Mouse (Mus musculus): ENCODE data around the gene Olfr432. TPM values are rescaled to one million over a fixed set of nuclear protein-coding genes. Genes with fewer than 3 reads are reported as not detected.
"Not testable (repeated sequence)": the region's sequence is repeated elsewhere in the genome, so short reads cannot be mapped to it uniquely, and the experiment has no call there.

Olfr432 gene
- total RNA-seq (2021): not detected
- long read RNA-seq, experiment 1: 0 reads
- long read RNA-seq, experiment 2: 0 reads

DNA sequence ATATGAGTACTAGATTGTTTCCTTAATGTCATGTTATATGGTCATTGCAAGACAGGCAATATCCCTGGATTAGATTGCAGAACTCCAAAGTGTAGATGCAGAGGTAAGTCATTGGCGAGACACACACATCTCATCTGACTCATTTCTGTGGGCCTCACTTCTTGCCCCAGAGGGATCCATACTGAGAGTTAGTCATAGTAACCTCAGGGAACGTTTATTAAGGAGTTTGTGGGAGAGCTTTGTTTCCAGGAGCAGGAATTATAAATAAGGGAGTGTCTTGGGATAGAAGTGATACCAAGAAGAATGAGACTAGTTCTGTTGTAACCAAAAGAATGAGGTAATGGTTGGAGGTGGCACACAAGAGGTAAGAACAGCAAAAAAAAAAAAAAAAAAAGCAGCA, at the start of gene Olfr432:
TSS of gene Olfr432 (plus strand) at position 313 of the 400 bp plus-strand sequence.
- intact Hi-C loops (cut with DNase I): no loop called here
- no peak for DNase-seq

DNA sequence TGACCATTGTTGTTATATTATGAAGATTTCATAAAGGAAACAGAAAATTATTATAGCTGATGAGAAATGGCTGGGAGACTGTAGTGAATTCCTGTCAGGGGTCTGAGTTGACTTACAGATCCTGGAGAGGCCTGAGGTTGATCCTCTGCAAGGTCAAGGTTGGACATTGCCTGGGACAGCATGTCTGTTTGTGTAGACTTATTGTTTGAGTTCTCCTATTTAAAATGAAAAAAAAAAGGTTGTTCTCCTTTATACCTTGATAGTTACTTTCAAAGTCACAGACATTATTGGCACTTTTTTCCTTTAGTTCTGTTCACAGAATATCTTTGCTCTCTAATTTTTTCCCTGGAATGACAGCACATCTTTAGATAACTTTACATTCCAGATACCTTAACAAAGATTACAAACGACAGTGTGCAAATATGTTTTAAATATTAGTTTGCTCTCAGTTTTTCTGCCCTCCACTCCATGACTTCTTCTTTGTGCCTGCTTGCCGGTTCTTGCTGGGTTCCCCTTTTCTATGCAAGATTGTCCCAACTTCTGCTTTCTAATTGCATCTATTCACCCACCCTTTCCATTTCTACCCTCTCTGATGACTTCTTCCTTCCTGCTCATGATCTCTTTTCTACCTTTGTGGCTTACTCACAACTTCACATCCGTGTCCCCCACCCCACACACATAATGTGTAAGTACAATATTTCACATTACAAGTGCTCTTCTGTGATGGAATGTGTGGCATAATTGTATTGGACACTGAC, 44.5 kb upstream of the Olfr432 start:
- intact Hi-C loops (cut with DNase I); DNase-seq: not testable (repeated sequence)

DNA sequence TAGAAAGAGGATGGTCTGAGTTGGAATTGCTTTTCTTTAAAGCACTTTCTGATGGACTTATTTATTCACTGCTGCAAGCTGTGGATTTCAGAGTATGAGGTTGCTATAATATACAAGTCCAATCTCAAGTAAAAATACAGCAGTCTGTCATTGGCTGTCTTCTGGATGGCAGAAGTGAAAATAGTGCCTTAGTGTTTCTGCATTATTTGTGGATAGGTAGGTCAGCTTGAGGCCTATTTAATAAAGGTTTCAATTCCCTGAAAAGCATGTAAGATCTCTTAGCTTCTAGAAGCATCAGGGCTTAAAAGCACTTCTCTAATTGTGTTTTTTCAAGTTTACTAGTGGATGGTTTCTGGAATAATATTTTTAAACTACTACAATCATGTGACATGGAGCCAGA, 42.0 kb upstream of the Olfr432 start:
- DNase-seq; intact Hi-C loops (cut with DNase I): not testable (repeated sequence)

DNA sequence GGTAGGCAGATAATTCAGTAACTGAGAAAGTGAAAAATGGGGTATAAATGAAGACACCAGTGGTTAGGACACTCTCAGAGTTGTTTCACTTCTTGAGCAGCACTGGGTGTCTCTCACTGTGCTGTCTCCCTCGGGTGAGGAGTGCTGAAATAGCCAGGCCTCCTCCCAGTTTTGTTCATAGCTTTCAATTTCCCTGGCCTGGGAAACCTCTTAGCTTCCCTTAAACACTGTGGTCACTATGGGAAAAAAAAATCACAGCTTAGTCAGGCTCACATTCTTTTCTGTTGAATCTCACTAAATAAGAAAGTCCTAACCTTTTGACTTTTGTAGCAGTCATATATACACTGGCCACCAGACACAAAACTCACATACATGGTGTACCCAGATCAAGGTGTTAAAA, 17.3 kb upstream of the Olfr432 start, which contains the start of gene Ifi205:
TSS of gene Ifi205 (minus strand) at position 113 of the 400 bp plus-strand sequence.
- intact Hi-C loops (cut with DNase I): no loop called here
- peak; percentile 18 to 28 for DNase-seq

DNA sequence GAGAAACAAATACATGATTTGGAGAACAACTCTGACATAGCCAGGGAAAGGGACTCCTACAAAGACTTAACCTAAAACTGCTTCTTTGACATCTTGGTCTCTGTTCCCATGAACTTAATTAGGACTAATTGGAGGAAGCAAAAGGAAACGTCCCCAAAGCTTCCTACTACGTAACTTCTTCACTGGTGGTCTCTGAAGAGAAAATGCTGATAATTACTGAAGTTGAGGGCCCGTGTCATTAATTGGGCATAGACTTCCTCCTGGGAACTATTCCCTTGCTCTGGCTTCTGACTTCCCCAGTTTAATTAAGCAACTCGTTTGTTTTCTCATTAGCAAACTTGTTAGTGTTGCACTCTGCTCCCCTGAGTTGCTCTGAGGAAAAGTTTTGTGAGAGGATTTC, 13.2 kb upstream of the Olfr432 start:
- DNase-seq: no peak
- intact Hi-C loops (cut with DNase I): no loop called here

DNA sequence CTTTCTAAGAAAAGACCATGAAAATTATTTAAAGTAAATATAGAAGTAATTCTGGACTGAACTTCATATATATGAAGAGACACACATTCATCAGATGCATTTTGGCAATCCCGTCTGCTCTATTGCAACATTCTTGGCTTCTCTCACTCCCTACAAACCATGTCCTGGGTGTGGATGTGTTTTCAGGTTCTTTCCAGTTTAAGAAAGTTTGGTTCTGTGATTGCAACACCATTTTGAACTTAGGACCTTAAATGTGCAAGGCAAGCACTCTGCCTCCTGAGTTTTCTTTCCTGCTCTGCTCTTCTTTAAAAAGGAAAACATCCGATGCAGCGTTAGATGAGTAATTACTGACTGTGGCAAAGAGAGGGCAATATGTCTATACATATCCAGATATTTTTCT, 10.5 kb upstream of the Olfr432 start:
- intact Hi-C loops (cut with DNase I): no loop called here
- DNase-seq: no peak

DNA sequence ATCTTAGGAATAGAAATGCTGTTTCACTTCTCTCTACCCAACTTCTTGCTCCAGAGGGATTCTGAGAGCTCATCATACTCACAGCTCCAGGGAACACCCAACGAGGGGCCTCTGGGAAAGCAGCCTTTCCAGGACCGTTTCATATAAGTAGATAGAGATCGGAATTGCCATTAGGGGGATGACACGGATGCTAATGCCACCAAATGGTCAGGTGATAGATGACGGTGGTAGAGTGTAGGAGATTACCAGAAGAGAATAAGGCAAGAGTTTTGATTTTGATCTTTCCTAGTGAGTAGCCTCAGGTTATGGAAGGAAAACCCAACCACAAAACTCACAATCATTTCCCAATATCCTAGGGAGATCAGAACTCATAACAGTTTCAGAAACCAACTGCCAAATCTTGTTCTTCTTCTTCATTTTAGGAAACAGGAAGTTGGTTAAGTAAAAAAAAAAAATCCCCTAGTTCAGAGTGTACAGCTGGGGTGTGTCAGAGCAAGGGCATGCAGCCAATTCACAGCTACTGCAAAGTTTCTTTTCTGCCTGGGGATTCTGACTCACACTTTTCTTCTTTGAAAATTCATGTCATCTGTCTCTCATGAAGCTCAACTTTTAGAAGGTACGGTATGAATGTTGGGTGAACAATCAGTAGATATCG, 8.4 kb upstream of the Olfr432 start, which contains the start of gene Olfr433:
TSS of gene Olfr433 (plus strand) at position 183 of the 655 bp plus-strand sequence.
- intact Hi-C loops (cut with DNase I): no loop called here
- DNase-seq: peak; percentile 31 to 48

DNA sequence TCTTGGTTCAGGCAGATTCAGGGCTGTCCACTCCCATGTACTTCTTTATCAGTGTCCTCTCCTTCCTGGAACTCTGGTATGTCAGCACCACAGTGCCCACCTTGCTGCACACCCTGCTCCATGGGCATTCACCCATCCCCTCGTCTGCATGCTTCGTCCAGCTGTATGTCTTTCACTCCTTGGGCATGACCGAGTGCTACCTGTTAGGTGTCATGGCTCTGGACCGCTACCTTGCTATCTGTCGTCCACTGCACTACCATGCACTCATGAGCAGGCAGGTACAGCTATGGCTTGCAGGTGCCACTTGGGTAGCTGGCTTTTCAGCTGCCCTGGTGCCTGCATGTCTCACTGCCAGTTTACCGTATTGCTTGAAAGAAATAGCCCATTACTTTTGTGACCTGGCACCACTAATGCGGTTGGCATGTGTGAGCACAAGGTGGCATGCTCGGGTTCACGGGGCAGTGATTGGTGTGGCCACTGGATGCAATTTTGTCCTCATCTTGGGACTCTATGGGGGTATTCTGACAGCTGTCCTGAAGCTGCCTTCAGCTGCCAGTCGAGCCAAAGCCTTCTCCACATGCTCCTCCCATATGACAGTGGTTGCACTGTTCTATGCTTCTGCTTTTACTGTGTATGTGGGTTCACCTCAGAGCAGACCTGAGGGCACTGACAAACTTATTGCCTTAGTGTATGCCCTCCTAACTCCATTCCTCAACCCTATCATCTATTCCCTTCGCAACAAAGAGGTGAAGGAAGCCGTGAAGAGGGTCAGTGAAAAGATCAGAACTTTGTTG, 6.7 kb upstream of the Olfr432 start:
- DNase-seq; intact Hi-C loops (cut with DNase I): not testable (repeated sequence)

DNA sequence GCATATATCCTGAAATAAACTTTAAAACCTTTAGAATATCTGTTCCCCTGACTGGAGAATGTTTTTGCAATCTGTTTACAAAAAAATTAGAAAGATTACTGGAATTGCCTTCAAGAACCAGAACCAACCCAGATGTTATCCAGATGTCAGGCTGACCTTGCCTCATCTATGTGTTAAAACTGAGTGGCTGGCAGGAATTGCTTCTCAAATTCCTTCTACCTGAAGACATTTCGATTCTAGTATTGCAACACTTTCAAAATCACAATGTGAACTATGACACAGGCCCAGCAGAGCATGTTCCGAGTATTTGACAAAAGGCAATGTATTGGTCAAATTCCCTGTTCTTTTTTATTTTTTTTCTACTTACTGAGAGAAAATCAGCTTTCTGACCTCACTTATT, 4.6 kb upstream of the Olfr432 start:
- intact Hi-C loops (cut with DNase I): no loop called here

DNA sequence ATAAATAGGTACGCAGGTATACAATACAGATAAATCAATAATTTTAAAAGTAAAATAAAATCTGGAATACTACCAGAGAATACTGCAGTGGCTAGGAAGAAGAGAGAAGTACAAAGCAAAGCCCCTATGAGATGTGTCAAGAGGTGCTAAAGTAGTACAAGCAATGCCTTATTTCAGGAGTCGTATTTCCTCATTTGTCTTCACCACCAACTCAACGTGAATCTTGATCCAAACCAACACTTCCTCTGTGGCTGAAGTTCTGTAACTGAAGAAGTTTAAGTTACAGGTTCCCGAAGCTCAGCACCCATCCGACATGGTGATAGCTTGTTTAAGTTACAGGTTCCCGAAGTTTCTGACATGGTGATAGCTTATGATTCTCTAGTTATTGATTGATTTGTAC, 778 bp upstream of the Olfr432 start:
- DNase-seq; intact Hi-C loops (cut with DNase I): not testable (repeated sequence)

More for the DNA sequence above, 4.6 kb upstream of the Olfr432 start:
- no peak for DNase-seq

DNA sequence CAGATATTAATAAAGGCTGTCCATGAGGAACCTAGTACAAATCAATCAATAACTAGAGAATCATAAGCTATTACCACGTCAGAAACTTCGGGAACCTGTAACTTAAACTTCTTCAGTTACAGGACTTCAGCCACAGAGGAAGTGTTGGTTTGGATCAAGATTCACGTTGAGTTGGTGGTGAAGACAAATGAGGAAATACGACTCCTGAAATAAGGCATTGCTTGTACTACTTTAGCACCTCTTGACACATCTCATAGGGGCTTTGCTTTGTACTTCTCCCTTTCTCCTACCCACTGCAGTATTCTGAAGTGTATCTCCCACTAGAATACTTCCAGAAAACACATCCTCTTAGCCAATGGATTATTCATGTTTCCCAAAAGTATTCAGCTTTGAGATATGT, 352 bp downstream of the Olfr432 start:
- intact Hi-C loops (cut with DNase I); DNase-seq: not testable (repeated sequence)

DNA sequence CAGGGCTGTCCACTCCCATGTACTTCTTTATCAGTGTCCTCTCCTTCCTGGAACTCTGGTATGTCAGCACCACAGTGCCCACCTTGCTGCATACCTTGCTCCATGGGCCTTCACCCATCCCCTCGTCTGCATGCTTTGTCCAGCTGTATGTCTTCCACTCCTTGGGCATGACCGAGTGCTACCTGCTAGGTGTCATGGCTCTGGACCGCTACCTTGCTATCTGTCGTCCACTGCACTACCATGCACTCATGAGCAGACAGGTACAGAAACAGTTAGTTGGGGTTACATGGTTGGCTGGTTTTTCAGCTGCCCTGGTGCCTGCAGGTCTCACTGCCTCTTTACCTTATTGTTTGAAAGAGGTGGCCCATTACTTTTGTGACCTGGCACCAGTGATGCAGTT, 1.5 kb downstream of the Olfr432 start:
- intact Hi-C loops (cut with DNase I): no loop called here
- DNase-seq: no peak

DNA sequence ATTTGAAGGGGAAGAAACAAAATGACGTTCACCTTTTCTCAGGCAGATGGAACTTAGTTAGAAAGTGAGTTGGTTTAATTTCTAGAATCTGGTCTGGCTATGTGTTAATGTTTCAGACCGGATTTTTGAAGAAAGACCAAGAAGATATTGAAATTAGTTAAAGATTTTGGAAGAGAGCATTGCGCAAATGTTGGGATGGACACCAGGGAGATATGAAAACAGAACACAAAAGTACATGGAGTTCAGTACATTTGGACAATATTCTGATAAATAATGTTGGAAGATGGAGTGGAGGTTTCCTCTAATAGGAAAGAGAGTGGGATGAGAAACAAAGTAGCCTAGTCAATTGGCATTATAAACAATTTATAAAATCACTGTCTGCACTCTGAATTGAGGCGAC, 2.5 kb downstream of the Olfr432 start:
- intact Hi-C loops (cut with DNase I): no loop called here
- no peak for DNase-seq

DNA sequence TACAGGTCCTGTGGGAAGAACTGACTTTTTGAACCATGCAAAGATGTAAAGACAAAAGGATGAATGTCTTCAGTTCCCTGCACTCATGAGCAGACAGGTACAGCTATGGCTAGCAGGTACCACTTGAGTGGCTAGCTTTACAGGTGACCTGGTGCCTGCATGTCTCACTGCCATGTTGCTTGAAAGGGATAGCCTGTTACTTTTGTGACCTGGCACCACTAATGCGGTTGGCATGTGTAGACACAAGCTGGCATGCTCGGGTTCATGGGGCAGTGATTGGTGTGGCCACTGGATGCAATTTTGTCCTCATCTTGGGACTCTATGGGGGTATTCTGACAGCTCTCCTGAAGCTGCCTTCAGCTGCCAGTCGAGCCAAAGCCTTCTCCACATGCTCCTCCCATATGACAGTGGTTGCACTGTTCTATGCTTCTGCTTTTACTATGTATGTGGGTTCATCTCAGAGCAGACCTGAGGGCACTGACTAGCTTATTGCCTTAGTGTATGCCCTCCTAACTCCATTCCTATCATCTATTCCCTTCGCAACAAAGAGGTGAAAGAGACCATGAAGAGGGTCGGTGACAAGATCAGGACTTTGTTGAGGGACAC, 3.0 kb downstream of the Olfr432 start:
- intact Hi-C loops (cut with DNase I): no loop called here
- peak in 1 of 2 experiments; percentile 14 for DNase-seq

DNA sequence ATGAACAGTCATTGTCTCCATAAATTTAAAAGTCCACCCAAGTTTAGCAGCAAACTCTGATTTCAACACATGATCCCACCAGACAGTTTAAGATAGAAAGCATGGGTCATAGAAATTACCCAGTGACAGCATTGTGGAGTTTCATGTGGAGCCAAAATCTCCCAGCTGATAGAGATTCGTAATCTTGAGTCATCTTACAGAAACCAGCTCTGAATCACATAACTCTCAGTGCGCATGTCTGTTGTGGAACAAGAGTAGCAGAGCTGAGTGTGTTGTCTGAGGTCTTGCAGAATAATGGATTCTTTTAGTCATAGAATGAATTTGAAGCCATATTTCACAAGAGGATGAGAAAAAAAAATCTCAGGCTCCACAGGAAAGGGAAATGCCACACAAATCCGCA, 4.0 kb downstream of the Olfr432 start:
- intact Hi-C loops (cut with DNase I): no loop called here
- no peak for DNase-seq

DNA sequence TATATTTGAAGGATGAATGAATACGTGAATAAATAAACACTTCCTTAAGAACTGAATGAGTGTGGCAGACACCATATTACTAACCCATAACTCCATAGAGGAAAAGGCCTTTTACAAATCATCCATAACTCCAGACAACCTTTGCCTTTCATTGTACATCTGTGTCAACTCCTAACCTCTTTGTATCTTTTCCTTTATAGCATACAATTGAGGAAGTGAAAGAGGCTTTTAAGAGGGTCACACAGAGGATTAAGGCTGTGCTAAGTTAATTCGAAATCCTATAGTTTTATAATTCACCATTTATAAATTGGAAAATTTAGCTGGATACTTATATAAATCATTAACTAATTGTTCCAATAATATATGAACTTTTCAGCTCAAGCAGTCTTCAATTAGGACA, 6.2 kb downstream of the Olfr432 start:
- intact Hi-C loops (cut with DNase I): no loop called here

DNA sequence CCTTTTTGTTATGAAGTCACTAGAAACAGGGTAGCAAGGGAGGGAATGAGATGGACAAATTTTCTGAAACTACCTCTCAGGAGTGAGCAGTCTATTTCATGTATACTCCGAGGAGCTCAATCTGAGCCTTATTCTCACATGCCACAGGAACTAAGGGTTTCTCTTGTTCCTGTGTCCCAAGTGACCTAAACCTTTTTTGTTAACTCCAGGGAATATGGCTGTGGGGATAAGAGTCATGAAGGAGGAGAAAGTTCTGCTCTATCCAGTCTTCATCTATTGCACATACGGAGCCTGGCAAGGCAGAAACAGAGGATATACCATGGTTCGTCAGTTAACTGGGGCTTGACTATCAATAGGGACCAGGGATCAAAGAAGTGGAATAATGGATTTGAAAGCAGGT, 17.3 kb downstream of the Olfr432 start, which contains the start of gene Olfr430:
TSS of gene Olfr430 (plus strand) at position 301 of the 400 bp plus-strand sequence.
- intact Hi-C loops (cut with DNase I): no loop called here
- DNase-seq: no peak

More for the DNA sequence above, 6.2 kb downstream of the Olfr432 start:
- DNase-seq: no peak

DNA sequence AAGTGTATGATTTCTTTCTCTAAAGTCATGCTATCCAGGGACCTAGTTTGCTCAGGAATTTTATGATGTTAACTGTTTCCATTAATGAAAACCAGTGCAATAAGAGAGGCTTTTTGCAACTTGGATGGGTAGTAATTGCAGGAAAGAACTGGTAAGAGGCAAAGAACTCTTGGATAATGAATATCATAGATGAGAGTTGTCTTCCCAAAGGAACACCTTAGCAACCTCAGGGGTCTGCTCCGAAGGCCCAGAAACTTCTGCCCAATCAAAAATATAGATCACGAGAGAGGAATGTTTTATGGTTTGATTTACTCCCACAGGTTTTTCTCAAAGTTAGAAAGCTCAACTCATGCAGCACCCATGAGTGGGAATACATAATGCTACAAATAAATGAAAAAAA, 35.0 kb downstream of the Olfr432 start, which contains the start of gene Olfr429:
TSS of gene Olfr429 (plus strand) at position 301 of the 400 bp plus-strand sequence.
- no peak for DNase-seq
- intact Hi-C loops (cut with DNase I): no loop called here

DNA sequence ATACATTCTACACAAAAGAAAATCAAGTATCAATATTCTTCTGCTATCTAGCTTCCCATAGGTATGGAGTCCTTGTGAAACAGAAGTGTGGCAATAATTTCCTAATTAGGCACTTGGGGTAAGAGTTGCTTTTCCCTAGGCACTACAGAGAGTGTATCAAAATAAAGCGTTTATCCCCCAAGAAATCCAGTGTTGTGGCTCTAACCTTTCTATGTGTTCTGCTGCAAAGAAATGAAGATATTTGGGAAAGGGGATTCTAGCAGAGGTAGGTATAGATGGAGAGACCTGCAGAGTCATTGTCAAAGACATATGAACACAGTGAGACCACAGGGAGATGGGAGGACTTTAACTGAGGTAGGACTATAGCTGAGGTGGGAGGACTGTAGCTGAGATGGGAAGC, 47.6 kb downstream of the Olfr432 start, which contains the start of gene Olfr427:
TSS of gene Olfr427 (plus strand) at position 301 of the 400 bp plus-strand sequence.
- DNase-seq: no peak
- intact Hi-C loops (cut with DNase I): no loop called here

DNA sequence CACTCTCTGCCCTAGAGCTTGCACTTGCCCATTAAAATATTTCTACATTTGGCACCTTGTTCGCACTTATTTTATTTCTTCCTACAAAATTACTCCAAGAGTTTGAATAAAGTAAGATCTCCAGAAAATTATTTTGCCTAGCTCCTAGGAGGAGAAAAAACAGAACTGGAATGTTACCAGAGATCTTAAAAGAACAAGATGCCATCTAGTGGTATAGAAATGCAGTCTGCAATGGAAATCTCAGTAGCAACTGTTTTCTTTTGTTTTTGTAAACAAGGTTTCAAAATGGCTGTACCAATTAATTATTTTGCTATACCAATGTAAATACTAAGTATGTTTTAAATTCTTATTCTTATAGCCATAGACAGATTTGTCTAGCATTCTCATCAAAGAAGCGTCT, 54.7 kb downstream of the Olfr432 start:
- DNase-seq: no peak
- intact Hi-C loops (cut with DNase I): loop anchor here (10.0 kb wide), 1 partner anchor 649 kb away; no protein-coding TSS in a partner anchor
